Mouse (Mus musculus) cerebellum, adult 11 months (tissue): ENCODE results near the gene Ibsp.

Experiments used
- DNase-seq: peaks from one replicate; pipeline ENCODE4 v3.0.0; 2022

Gene Ibsp

DNA sequence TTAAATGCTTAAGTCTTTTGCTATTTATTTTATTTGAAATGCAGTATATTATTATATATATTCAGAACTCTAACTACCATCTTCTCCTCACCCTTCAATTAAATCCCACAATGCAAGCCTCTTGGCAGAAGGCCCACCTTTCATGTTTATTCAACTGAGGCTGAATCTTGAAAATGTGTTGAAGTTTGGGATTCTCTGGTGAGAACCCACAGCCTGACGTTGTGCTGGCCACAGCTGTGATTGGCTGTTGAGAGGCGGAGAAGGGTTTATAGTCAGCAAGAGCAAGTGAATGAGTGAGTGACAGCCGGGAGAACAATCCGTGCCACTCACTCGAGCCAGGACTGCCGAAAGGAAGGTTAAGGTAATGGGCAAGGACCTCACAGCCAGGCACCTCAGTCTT is at the start of gene Ibsp:
TSS of gene Ibsp (plus strand) at position 178 of the 400 bp plus-strand sequence.
- DNase-seq, result no peak

DNA sequence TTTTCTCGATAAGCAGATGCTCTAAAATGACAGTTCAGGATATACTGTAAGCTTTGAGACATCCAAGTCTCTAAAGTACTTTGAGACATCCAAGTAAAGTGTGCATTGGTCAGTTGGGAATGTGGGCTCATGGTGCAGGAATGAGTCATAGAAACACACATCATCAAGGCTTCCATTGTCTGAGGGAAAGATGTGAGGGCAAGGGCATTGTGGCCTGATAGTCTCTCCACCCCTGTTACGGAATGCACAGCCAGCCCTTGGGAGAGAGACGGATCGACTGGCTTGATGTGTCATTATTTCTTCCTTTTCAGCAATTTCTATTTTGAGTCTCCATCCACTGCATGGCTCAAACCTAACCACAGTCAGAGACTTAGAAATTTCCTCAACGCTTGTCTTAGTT is 47.2 kb upstream of the Ibsp start:
- no peak for DNase-seq

DNA sequence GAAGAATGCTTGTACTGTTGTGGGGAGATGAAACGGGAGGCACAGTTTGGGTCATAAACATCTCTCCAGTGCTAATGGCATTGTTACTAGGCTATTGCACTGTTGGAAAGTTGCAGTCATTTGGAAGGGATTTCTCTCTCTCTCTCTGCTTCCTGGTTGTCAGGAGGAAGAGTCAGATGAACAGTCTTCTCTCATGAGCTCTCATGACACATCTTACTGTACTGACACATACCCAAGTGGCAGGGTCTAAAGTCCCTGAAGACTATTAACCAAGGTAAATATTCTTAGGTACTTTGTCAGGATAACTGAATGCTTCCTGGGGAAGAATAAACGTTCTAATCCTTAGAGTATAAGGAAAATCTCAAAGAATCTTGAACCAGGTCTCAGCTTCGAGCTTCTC is 42.4 kb upstream of the Ibsp start:
- no peak for DNase-seq

DNA sequence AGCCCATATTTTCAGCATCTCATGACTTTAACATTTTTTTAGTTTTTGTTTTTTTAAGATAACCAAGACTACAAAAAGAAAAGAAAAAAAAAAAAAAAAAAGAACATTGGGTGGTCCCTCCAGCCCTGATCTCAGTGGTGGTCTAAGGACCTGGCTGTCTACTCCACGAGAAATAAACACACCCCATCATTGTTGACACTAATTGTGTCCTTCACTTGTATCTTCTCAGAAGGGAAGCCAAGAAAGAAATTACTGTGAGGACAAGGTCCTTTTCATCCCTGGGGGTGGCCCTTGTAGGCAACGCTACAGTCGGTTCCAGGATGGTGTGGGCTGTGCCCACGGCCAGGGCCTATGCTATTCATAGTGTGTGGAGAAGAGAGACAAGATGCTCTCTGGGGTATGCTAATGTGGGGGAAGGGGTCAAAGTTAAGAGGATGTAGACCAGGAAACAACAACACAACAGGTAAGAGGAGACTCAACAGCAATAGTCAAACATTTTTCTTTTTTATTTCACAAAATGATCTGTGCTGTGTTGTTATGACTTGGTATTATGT is 37.0 kb upstream of the Ibsp start:
- no peak for DNase-seq

DNA sequence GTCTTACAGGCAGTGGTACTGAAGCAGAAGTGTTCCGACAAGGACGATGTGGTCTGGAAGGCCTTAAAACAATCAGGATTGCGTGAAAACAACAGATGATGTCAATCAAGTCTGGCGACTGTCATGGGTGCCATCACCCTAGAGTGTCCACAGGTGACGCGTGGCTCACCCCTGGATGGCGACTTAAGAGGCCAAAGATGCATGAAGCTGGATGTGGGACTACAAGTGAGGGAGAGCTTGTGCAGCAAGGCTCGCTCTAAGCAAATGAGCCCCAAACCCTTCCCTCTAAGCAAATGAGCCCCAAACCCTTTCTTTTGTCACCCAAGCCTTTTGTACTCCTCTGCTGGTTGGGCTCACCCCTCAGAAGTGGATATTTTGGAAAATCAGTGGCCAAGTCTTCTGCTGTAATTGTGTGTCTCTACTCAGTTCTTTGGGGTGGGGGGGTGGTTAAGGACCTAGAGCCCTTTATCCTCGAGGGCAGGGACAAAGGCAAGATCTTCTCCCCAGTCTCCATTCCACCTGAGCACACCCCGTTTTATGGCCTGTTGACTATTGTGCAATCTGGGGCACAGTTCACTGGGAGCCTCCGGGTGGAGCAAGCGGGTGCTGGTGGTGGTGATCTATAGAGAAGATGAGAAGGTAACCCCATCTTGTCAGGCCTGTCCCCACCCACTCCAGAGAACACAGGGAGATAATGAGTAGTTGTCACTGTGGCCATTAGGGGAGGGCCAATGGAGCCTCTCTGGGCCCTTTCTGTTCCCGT is 35.8 kb upstream of the Ibsp start:
- DNase-seq, result no peak

DNA sequence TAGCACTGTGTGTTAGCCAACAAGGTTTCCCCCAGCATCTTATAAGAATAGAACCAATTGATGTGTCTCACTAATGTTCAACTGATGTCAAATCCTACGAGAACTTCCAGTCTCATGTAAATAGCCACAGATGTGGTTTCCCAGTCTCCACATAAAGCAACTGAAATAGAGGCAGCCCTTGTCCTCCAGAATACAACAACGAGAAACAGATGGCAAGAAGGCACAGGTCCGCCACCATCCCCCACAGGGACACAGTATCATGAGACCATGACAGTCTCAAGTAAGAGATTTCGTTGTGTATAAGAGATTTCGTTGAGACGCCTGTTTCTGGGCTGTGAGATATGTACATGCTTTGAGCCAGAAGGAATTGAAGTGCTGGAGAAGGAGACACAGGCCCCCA is 4.8 kb upstream of the Ibsp start:
- DNase-seq, result no peak

DNA sequence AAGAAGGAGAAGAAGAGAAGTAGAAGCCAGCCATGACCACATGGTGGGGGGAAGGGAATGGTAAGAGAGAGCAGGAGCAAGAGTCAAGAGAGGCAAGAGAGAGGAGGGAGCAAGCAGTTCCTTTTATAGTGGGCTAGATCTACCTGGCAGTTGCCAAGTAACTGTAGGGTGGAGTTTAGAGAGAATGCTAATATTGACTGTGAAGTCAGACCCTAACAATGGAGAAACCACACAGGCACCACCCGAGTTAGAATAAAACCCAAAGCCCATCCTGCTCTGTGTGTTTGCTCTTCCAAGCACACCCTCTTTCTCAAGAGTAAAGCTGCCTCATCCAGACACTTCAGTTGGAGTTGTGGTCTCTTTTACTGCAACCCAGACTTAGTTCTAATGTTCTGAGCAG is 15.1 kb downstream of the Ibsp start:
- DNase-seq, result no peak

DNA sequence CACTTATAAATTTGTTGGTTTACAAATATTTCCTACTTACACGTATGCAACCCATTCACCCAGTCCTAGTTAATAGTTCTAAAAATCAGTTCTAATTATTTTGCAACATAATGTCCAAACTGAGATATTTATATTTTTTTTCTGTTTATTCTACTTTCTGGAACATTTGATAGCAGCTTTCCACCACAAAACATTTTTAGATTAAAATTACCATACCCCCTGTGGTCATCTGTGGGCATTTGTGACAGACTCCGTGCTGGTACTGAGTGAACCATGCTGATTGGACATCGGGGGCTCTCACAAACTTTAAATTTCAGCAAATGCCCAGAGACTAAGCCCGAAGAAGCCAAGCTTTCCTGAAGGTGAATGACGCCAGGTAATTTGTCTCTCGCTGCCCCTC is 26.1 kb downstream of the Ibsp start, which contains the start of gene Mepe:
TSS of gene Mepe (plus strand) at position 301 of the 400 bp plus-strand sequence.
- DNase-seq, result no peak

DNA sequence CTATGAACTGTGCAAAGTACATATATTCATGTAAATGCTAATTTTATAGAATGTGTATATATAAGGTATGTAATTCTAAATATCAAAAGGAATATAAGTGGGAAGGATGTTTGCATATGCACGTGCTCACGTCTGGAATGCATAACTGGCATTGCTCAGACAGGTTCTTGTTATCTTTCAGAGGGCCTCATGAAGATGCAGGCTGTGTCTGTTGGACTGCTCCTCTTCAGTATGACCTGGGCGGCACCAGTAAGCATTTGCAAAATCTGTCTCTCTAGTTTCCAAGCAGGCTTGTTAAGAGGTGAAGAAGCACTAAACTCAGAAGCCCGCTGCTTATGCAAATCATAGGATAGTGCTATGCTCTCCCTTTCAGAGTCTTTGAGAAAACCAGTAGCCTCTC is 27.9 kb downstream of the Ibsp start:
- DNase-seq, result no peak

DNA sequence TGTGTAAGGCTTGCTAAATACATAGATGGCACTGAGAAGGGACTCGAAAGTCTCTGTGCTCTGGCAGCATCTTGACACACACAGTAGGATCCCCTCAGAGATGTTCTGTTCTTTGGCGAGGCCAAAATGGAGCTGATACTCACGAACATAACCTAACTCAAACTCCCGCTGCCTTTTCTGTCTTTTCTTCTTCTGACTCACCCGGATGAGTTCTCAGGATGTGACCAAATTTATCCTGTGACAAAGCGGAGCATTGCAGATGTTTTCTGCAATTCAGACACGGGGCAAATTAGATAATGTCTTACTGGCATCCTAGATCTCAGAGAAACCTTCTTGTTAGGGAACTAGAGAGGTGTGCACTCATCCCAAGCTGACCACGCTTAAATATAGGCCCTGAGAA is 28.4 kb downstream of the Ibsp start:
- no peak for DNase-seq

DNA sequence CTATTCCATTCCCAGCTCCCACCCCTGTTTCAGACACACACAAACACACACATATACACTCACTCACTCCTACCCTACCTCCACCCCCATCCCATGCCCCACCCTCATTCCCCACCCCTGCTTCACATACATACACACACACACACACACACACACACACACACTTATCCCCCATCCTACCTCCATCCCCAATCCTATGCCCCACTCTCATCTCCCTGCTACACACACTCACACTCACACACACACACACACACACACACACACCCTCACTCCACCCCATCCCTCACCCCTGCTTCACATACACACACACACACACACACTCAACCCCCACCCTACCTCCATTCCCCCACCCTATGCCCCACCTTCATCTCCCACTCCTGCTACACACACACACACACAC is 28.9 kb downstream of the Ibsp start:
- no peak for DNase-seq

DNA sequence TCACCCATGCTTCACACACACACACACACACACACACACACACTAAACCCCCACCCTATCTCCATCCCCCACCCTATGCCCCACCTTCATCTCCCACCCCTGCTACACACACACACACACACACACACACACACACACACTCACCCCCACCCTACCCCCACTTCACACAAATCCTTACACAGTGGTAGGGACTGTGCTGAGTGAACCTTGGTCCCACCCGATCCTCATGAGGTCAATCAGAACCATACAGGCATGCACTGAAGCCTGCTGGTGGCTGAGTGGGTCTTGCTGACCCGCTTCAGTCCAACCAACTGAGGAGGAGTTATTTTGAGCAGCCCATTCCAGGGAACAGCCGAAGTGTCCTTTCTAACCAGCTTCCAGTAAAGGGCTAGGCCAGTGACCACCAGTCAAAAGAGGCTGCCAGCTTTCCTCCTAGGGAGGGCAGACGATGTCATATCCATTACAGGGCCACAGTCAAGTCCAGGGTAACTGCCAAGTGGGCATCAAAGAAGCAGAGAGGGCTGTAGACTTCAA is 29.4 kb downstream of the Ibsp start:
- no peak for DNase-seq

DNA sequence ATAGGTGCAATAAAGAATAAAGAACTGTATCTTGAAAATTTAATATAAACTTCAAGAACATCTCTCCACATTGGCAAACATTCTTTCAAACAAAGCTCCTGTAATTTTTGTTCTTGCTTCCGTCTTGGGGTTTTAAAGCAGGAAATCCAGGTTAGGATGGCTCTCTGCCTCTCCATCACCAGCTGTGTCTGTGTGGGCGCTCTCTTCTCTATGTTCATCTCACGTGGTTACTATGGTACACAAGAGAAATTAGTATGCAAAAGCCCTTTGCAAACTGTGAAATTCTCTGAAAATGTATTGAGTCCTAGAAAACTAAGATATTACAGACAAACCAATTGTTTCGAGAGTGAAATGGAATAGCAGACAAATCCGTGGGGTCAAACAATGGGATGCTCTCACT is 30.4 kb downstream of the Ibsp start:
- no peak for DNase-seq

DNA sequence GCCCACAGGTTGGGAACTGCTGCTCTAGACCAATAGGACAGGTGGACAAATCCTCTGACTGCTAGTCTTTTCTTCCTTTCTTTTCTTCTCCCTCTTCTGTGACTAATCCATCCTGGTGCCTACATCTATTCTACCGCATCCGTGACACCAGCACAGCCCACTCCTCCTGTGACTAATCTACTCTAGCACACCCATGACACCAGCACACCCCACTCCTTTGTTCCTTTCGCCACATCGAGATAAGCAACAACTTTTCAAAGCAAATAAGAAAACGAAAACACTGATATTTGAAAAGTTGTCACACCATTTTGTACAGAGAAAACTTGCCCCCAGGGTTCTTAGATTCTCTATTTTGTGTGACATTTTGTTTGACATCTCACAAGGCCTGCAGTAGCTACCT is 31.1 kb downstream of the Ibsp start:
- no peak for DNase-seq

DNA sequence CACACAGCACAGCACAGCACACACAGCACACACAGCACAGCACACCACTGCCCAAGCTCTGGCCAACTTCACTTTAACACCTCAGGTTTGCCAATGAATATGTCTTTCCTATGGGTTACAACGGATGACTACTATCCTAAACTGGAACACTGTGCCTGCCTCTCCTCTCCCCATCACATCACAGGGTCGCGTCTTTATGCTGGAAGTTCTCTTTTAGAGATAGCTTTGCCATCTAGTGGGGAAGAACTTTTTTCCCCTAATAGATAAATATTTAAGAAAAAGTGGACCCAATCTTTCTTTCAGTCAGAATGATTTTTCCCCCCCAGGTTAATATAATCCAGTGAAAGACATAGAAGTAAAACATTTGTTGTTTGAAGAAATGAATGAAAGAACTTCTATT is 33.3 kb downstream of the Ibsp start:
- DNase-seq, result no peak

DNA sequence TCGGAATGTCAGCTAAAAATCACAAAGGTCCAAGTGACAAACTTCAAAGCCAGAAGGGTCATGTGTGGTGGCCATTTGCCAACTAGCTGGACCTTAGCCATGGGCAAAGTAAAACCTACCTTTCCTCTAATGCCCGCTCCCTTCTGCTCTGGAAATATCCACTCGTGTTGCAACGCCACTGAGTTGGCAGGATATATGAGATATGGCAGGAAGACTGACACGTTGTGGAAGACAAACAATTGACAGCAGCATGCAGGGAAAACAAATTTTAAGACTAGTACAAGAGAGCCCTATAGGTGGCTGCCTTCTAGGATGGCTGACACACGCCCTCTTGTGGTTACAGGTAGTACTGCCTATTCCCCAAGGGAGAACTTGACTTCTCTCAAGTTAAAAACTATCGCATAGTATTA is 34.3 kb downstream of the Ibsp start:
- DNase-seq, result peak; percentile 4

DNA sequence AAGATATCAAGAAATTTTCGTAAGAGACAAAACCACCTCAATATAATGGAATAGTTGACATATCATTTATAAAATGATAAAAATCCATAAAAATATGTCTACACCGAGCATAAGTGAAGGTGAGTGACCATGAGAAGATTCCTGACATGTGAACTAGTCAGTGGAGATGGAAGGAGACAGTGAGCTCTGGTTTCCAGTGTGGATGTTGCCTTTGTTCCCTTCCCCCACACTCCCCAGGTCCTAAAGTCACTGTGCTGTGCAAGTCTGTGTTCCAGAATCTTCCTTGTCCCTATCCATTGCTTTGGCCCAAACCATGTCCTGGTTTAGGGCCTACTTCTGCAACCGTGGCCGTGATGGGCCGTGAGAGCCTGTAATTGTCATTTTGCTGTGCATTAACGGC is 34.7 kb downstream of the Ibsp start:
- no peak for DNase-seq

DNA sequence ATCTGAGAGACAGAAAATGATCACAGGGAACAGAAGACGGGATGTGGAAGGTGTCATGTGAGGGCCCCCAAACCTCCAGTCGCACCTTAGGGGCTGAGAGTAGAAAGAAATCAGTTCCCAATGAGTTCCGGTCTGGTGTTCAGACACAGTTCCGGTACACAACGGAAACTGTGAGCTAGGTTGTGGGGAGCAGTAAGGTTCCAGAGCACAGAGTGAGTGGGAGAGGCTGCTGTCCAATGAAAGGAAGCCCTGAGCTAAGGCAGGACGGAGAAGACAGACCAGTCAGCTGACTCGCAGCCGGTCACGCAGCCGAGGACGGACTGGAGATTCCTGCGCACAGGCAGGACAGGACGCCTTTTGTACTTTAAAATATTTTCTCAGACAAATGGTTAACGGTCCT is 35.5 kb downstream of the Ibsp start:
- no peak for DNase-seq

DNA sequence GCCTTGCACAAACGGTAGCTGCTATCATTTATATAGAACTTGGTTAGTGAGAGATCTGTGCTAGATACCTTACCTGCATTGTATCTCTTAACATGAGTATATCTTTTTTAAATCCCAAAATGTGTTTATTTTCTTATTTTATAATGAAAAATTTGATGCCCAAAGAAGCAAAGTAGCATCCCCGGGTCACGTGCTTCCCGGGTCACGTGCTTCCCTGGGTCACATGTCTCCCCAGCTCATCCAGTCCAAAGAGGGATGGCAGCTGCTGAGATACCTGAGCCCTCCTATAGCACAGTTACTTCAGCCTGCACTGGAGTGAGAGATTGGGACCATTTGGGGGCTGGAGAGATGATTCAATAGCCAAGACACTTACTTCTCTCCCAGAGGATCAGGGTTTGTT is 37.0 kb downstream of the Ibsp start:
- no peak for DNase-seq

DNA sequence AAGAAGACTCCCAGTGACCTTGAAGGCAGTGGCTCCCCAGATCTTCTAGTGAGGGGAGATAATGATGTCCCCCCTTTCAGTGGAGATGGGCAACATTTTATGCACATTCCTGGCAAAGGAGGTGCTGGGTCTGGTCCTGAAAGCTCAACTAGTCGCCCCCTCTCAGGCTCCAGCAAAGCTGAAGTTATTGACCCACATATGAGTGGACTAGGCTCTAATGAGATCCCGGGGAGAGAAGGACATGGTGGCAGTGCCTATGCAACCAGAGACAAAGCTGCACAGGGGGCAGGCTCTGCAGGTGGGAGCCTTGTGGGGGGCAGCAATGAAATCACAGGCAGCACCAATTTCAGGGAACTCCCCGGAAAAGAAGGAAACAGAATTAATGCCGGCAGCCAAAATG is 38.5 kb downstream of the Ibsp start:
- no peak for DNase-seq

DNA sequence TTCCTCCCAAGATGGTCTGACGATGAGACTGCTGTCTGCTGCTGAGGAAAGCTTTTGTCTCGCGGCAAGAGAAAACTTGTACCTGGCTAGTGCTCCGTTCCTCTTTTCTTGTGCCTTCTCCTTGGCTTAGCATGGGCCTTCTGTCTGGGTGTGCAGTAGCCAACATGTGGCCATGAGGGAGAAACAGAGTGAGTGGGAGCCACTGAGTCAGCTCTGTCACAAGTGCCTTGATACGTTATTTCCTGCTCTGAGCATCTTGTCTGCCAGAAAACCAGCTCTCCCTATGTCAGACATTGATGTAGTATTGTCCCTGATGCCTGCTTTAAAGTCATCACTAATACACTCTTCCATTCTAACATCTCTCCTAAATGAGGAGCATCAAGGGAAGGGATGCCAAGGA is 40.0 kb downstream of the Ibsp start:
- DNase-seq, result no peak

DNA sequence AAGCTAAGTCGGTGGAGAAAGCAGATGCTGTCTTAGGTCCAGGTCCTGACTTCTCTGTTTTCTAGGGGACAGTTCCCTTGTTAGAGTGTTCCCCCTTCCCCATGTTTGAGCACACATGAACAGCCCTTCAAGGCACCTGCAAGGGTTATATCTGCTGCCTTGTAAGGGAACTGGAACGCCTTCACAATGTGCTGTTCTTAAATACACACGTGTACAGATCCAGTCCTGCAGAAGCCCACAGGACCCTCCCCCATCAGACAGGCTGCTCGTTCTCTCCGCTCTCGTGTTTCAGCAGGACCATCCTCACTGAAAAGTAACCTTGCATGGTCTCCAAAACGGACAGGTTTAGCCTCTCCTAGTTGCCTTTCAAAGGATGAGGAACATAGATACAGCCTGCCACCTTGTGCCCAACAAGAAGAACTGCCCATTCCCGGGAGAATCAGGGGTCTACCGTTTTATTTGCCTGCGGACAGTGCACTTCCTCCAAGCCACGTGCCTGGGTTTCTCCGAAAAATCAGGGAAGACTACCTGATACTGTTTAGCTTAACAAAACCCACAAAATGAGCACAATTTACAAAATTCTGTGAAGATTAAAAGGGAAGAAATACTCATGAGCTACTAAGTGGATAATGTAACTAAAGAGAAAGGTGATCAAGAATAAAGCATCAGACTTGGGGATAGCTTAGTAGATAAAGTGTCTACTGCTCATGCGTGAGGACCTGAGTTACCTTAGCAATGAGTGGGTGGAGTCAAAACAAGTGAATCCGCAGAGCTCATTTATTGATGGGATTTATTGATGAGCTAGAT is 40.9 kb downstream of the Ibsp start:
- no peak for DNase-seq

DNA sequence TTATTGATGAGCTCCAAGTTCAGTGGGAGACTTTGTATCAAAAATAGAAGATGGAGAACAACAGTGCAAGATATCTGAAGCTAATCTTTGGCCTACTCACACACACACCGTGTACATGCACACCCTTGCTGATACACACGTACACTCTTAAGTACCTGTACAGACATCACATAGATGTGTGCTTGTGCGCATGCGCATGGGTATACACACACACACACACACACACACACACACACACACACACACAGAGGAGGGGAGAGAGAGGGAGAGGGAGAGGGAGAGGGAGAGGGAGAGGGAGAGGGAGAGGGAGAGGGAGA is 41.5 kb downstream of the Ibsp start:
- no peak for DNase-seq

DNA sequence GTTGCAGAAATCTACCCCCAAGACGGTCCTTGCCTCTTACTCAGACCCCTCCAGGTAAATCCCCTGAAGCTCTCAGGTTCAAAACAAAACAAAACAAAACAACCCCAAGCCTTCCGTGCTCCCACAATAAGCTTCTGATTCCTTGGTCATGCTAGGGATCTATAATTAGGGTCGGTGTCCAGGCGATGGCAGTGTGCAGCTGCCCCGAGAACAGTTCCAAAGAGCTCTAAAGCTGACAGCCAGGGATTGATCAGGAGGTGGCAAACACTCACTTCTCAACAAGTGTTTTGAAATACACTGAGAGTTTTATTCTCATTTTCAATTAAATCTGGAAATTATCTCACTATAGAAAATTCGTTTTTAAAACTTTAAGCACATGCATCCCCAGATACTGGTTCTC is 43.9 kb downstream of the Ibsp start:
- DNase-seq, result no peak
